Mouse (Mus musculus): Measurements from ENCODE around the gene Ubald2.

DNA sequence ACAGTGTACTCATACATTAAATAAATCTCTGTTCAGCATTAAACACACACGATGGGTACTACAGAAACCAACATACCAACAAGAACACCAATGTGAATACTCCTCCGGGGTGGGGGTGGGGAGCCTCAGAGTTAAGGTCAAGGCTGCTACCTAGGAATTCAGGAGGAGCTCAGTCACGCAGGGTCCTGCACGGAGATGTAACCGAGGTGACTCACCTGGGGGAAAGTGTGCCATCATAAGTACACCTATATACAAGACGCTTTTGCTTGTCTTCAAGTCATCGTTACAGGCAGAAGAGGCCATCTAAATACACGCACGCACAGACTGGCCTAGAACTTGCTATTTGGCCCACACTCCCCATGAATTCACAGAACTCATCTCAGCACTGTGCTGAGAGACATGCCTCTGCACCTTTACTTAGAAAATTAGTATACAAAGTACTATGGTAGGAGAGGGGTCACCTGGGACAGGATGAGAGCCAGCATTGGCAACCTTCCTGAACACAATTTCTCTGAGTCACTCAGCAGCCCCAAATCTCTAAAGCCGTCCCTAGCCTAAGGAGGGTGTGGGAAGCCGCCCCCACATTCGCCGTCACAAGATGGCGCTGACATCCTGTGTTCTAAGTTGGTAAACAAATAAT is 44.9 kb upstream of the Ubald2 start:
- TF ChIP-seq POLR2A (IDR thresholded peaks at IDR 0.05; ENCODE audit: borderline replicate concordance, insufficient read depth, low read length) = no peak
- TF ChIP-seq CTCF (IDR thresholded peaks at IDR 0.05; ENCODE audit: borderline replicate concordance, insufficient read depth, low read depth, low read length) = no peak
